Mouse (Mus musculus) MEL (cell line): ENCODE results near the gene Map3k20.

Source experiments
- CHD1 ChIP-seq: IDR thresholded peaks from 2 replicates; pipeline ENCODE4 v1.6.1; 2012; ENCODE audit warnings: low read depth, mild to moderate bottlenecking, inconsistent platforms, low read length, improper control_type of control experiment
- E2F4 ChIP-seq: IDR thresholded peaks from 2 replicates; pipeline ENCODE4 v1.6.1; 2011; ENCODE audit warnings: low read depth, low read length, improper control_type of control experiment, borderline replicate concordance
- EP300 ChIP-seq, 2 experiments: IDR thresholded peaks; 2 replicates each; pipeline ENCODE4 v1.6.1; 2011; ENCODE audit warnings: improper control_type of control experiment in 2 of 2, low read length in 2 of 2, low read depth in 1 of 2, mild to moderate bottlenecking in 1 of 2
- GATA1 ChIP-seq: IDR thresholded peaks from 2 replicates; pipeline ENCODE4 v1.6.1; 2011; ENCODE audit warnings: low read depth, low read length, improper control_type of control experiment

DNA sequence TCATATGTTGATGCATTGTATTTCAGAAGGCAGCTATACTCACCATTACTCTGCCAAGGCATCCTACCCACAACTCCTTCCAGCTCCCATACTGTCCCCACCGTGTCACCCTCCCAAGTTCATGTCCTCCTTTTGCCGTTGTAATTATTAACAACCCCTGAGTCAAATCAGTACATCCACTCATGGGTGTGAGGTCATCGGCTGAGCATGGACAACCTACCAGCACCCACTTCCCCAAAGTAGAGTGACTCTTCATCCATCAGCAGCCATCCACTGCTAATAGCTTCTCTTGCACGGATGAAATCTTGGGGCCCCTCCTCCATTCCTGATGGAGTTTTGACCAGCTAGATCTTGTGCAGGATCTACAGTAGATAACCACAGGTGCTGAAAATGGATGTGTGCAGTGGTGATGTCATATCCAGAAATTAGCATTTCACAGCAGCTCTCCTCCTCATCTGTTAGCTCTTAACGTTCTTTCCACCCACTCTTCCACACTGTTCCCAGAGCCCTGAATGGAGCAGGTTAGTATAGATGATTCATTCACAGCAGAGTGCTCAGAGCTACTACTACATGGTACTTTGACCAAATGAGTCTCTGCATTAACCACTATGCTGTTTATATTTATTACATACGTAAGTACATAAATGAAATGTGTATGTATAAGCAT is 22.5 kb upstream of the Map3k20 start:
- TF ChIP-seq CHD1 (no peak), EP300 (IDR thresholded peaks at IDR 0.05; ENCODE audit: low read depth in 1 of 2, low read length in 2 of 2) (no peak), GATA1 (no peak), E2F4 (no peak)
